Mouse (Mus musculus) ovary, postnatal 36 days (tissue): ENCODE measurements around the gene Ccdc42.

ENCODE experiments used
- DNase-seq: peaks from one replicate; pipeline ENCODE4 v3.0.0; 2022; ENCODE audit warnings: low spot score, mixed read lengths

Ccdc42 gene

DNA sequence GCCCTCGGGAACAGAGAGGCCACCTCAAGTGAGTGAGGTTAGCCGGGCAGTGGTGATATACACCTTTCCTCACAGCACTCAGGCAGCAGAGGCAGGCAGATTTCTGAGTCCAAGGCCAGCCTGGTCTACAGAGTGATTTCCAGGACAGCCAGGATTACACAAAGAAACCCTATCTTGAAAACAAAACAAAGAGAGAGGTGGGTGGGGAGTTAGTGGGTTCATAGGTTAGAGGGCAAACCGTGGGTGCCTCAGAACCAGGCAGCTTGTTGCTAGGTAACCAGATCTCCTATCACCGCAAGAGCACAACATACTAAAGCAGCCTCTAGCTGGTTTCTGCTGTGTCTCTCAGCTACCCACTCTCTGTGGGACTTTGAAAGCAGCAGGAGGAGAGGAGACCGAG lies at the start of gene Ccdc42:
TSS of gene Ccdc42 (plus strand) at position 301 of the 400 bp plus-strand sequence.
- no peak for DNase-seq

DNA sequence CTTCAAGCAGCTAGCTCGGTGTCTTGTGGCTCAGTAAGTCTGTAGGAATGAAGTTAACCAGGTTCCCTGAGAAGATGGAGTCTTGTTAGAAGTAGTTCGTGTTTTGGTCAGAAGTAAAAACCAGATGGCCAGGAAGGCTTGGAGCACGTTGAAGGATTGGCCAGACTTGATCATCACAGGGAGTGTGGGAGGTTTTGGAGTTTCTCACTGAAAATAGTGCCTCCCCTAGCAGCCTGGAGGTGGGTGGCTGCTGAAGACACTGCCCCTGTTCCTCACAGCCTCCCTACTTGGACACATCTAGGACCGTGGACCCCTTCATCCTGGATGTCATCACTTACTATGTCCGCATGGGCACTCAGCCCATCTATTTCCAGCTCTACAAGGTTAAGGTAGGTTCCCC lies 47.2 kb upstream of the Ccdc42 start:
- no peak for DNase-seq

DNA sequence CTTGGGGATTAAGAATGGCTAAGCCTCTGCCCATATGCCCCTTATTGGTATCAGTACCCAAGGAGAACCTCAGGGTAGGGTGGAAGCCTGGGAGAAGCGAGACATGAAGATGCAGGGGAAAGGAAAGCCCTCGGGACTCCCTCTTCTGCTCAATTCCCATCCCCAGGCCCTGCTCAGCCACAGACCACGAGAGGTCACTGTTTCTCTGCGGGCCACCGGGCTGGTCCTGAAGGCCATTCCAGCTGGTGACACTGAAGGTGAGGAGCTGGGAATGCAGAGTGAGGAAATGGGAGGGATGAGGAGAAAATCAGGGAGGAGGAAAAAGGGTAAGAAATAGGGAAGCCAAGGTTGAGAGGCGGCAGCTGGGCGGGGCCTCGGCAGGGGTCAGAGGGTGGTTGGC lies 42.3 kb upstream of the Ccdc42 start:
- peak; percentile 53 for DNase-seq

DNA sequence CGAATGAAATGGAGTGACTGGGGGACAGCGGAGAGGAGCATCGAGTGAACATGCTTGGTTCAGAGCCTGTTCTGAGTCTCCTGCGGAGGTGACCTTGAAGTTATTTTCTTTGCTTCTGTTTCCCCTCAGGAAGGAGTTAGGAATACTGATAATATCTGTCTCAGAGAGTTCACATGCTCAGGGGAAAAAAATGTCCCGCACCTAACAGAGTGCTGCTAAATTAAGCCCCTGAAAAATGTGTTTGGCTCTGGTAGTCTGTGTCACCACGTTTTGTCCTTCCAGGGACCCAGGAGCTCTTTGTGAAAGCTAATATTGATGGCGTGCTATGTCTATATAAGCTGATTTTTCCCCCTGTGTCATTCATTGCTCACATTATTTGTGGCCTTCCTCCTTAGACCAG lies 41.6 kb upstream of the Ccdc42 start:
- no peak for DNase-seq

DNA sequence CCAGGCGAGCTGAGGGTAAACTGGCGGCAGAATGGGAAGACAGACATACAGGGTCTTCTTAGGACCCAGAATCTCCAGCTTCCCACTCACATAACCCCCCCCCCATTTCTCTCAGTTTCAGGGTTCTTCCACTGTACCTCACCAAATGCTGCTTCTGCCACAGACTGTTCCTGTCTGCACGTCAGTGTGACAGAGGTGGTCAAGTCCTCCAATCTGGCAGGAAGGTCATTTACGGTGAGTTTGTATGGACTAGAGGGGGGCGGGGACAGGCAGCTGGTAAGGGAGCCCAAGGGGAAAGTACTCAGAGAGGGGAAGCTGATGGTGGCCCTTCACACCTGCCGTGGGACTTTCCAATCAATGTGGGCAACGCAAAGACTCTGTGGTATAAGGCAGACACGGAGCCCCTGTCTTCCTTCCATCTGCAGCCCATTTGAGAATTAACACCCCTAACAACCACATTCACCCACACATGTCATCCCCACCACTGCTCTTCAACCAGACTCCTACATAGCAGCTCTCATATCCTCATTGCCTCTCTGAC lies 41.1 kb upstream of the Ccdc42 start:
- DNase-seq = no peak

DNA sequence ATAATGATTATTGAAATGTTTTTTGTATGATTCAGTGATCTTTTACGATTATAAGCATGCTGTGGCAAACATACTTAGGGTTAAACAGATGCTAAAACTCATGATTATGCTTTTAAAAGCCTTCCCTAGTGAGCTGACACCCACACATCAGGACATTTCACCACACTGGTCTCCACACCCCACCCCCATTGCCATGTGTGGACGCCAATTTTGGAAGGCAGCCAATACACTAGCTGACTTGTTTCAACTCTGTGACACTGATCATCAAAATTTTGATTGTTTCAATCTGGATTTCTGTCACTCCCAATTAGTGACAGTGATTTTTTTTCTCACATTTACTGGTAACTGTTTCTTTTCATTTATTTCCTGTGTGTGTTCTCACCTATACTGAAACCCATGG lies 39.3 kb upstream of the Ccdc42 start:
- DNase-seq = no peak

DNA sequence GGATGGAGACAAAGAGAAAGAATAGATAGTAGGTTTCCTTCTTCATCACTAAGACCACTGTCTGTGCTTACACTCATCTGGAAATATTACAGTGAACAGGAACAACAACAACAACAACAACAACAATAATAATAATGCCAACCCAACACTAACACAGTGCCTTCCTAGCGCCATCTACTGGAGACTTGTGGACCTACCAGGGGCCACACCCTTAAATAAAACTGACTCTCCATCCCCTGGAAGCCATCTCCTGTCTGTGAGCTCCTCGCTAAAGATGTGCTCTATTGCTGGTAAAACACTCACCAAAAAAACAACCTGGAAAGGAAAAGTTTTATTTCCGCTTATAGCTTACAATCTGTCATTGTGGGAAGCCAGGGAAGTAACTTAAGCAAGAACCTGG lies 37.2 kb upstream of the Ccdc42 start:
- DNase-seq = no peak

DNA sequence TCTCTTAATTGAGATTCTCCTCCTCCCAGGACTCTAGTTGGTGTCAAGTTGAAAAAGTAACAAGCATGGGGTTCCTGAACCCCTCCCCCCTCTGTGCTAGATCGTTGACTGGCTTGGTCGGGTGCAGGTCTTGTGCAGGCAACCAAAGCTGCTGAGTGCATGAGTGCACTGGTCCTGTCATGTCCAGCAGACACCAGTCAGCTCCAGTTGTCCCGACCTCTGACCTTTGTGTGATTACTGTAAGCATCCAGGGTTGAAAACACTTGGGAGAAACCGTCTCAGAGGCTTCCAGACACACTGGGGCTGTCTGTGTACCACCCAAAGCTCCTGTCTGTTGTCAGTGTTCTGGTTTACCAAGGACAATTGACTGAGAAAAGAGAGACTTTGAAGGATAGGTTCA lies 36.5 kb upstream of the Ccdc42 start:
- no peak for DNase-seq

DNA sequence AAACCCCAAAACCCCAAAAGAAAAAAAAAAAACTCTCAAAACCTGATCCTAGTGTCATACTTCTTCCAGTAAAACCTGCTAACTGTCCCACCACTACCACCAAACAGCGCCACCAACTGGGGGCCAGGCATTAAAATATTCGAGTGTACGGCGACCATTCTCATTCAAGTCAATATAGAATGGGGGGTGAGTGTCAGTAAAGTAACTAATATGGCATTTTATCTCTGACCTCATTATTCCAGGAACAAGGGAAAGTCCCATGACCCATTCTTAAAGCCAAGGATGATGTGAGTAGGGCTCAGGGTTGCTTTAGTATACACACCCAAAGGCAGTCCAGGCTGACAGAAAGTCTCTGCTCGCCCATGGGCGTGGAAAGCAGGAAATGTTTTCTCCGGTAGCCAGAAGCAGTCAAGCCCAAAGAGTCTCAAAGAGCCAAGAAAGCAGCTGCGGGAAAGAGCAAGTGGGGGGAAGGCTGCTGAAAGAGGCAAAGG lies 32.8 kb upstream of the Ccdc42 start:
- DNase-seq = peak; percentile 57

DNA sequence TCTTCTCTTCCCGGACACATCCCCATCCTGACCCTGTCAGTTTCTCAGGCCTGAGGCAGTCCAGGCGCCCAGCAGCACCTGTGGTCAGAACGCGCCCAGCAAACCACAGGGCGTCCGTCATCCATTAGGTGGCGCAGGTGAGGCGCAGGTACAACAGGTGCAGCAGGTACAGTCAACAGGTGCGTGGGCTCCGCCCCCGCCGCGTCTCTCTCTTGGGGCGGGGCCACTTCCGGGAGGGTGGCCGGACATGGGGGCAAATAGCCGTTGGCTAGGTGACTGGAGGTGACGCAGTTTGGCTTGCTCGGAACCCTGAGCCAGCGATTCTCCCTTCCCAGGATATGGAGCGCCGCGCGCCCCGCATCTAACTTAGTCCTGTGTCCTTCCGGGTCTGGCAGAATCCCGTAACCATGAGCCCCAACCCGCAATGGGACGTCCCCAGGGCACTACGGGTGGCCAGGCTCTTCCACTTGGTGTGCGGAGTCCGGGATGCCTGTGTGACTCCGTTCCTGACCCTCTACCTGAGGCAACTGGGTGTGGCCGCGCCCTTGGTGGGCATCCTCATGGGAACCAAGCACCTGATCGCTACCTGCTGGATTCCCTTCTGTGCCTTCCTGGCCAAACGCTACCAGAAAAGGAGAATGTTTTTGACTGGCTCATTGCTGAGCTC lies 30.8 kb upstream of the Ccdc42 start, which contains the start of gene Mfsd6l:
TSS of gene Mfsd6l (plus strand) at position 269 of the 667 bp plus-strand sequence.
- DNase-seq = peak; percentile 57

DNA sequence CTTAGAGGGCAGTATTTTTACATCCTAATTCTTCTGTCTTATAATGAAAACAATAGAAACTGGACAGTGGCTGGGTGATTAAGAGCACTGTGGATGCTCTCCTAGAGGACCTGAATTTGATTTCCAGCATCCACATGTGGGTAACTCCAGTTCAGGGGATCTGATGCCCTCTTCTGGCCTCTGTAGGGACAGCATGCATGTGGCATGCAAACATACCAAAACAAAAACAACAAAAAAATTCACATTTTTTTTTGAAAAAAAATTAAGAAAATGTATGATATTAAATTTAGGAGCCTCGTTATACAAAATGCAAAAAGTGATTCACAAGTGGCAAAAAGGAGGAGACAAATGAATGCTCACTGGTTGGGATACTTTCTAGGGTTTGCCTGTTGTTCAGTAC lies 27.3 kb upstream of the Ccdc42 start:
- no peak for DNase-seq

DNA sequence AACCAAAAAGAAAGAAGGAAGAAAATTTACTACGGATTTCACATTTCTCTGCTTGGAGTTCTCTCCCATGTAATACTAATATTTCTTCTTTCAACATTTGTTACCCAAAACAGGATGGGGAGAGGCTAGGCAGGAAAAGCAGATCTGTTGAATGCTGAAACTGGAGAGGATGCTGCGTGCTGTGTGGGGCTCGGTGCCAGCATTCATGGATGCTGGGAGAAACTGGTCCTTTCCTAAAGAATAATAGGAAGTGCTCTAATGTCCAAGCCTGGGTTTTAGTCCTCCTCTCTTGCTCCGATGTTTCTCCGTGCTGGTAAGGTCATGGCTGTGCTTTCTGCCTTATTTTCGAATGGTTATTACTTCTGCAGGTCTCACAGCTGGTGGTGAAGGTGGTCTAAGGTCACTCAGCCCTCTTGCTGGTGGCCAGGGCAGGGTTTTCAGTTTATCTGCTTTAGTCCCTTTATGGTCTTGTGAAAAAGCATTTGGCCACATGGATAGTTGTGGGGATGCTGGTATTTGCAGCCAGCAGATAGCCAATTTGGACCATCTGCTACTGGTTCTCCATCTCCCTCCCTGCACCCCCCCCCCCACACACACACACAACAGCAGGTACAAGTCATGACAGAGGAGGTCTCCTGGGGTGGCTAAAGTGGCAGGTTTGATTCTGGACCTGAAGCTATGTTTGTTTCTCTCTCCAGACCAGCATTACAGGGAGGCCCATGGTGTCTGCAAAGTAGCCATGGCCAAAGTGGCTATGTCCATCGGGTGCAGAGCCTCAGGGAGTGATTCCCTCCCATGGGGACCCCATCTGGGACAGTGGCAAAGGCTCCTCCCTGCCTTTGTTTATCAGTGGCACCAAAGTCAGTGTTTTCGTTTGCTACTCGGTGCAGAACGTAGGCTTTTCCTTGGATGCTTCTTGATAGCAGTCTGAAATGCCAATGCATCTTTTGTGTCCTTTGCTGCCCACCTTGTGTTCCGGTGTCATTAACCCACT lies 24.6 kb upstream of the Ccdc42 start:
- DNase-seq = no peak

DNA sequence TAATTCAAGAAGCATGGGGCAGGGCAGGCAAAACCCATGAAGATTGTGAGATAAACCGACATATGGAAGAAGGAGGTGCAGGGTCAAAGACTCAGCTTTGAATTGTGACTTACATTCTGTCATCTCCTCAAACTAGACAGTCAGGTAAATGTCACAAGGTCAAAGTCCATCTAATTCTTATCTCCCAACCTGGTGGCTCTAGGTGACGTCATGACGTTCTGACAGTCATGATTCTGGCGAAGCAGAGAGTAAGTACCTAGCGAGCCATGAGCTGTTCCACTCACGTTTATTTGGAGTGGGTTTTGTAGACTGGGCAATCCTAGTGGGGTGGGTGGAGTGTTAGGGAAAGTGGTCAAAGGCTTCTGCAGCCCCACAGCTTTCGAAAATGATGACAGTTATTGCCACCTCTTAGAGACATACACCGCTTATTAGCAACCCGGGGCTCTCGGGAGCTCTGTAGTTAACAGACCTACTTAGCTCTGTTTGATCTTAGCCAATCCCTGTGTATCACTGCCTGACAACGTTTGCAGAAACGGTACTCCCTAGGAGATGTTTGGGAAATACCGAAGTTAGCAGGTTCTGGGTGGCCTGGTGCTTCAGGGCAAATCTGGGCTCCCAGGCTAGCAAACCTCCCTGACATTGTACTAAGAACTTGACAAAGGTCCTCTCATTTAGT lies 22.3 kb upstream of the Ccdc42 start:
- no peak for DNase-seq

DNA sequence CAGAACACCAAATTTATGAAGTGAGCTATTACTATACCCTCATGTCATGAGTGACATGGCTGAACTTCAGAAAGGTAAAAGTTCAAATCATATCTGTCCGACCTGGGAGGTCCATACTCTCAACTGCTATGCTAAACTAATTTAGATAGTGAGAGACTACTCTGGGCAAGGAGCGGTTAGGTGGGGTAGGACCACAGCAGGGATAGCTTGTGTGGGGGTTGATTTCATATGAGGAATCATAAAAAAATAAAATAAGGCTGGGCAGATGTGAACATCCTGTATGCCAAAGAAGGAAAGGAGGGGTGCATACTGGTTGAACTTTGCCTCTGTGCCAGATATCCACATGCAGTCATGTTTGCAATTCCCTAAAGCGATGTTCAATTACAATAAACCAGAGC lies 21.8 kb upstream of the Ccdc42 start:
- no peak for DNase-seq

DNA sequence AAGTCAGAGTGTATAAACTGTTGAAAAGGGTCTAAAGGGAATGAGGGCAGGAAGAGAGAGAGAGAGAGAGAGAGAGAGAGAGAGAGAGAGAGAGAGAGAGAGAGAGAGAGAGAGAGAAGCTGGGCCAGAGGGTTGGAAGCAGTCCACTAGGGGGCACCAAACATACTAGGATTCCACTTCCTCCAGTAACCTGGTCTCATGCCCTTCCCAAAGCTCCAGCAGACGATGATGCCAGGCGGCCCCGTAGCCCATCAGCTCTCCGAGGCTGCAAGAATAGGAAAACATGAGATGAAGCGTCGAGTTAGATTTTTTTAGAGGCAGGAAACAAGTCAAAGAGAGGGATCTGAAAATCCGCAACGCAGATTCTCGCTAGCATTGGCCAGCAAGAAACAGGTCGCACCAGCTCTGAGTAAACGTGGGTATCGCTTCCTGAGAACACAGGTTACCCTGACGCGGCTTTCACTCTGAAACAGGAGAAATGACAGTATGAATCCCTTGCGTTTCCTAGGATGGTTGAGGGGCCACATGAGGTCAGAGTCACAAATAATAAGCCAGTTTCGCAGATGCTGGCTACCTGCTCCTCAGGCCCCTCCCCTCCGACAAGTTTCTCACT lies 20.3 kb upstream of the Ccdc42 start:
- DNase-seq = peak; percentile 47

DNA sequence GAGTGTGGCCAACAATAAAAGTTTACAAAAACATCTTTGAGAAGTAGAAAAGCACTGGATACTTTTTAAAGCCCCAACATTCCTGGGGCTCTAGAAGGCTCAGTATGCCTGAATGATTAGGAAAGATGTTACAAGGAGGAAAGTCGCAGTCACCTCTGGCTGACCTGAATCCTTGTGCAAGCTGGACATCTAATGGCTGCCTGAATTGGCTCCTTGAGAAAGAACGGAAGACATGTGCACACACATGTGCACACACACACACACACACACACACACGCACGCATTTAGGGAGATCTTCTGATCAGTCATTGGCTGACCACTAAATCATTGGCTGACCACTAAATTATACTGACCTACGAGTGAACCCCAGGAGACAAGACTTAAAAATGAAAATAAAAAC lies 16.0 kb upstream of the Ccdc42 start:
- DNase-seq = no peak

DNA sequence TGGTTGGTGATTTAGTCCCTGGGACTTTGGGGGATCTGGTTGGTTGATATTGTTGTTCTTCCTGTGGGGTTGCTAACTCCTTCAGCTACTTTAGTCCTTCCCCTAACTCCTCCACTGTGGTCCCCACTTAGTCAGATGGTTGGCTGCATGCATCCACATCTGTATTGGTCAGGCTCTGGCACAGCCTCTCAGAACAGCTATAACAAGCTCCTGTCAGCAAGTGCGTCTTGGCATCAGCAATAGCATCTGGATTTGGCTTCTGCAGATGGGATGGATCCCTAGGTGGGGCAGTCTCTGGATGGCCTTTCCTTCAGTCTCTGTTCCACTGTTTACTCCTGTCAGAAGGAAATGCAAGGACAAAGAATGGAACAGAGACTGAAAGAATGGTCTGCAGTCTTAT lies 9.7 kb upstream of the Ccdc42 start:
- DNase-seq = no peak

DNA sequence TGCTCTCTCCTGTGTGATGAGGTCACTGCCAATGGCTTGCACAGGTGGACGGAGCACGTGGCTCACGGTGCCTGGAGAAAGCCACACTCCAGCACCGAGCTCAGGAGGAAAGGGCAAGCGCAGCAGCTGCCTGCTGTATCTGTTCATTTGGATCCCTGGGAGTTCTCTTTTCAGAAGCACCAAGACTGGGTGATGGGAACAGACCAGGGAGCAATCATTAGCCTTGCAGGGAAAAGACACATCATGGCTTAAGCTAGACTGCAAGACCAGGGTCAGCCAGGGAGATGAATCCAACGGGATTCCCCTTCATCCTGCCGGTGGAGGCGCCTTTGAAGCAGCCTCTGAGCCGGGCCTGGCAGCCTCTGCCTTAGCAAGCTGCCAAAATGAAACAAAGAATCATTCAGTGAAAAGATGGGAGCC lies 7.3 kb upstream of the Ccdc42 start:
- DNase-seq = peak; percentile 34

DNA sequence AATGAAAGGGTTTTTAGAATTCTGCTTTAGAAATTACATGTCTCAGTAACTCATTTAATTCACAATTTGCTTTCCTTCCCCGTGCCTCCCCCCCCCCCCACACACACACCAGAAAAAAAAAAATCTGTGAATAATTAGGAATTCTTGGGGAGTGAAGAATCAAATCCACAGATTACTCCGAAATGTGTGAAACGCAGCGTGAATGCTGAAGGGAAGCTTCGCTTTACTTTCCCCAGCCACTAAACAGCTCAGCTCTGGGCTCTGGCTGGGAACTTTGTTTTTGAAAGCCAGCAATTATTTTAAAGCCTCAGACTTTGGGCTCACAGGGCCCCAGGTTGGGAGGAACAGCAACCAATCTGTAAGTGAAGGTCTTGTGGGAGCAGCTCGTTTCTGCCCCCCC lies 6.3 kb upstream of the Ccdc42 start:
- DNase-seq = no peak

DNA sequence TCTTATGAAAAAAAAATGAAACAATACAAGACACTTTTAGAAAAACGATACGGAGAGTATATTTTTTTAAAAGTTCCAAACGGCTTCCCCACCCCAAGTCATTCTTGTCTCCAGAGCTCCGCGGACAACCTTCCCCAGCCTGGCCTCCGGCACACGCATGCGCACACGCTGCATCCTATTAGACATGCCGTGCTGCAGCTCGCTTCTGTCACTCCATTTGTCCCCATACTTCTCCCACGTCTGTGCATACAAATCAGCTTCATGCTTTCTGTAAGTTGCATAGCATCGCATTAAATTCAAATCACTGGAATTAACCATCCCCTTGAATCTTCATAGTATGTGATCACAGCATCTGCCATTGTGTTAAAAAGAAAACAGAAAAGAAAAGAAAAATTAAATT lies 3.6 kb upstream of the Ccdc42 start:
- DNase-seq = no peak

DNA sequence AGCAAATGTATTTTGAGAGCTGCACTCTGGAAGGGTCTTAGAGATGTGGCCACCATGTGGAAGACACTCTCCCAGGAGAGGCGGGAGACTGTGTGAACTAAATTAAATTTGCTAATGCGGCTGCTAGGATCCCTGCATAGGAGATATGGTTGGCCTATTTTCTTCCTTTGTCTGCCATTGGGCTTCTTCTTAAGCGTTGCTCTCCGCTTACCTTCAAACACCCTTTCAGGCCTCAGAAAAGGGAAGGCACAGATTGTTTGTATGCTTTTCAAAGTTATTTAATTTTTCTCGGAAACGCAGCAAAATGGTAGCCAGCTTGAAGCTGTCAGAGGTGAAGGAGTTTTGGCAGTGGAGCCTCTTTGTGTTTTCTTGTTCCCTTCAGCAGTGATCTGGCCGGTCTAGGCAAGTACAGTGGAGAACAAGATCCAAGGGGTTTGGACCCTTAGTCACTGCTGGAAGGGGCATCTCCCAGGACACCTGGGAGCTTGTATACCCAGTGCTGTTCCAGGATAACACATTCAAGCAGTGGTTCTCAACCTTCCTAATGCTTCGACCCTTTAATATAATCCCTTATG lies 2.8 kb upstream of the Ccdc42 start:
- DNase-seq = no peak
